Mouse (Mus musculus): ENCODE measurements at regions not wholly inside any gene's neighbourhood (a gene's known extent, or its start where the extent isn't known, plus 50 kb on each side); places are given as distances from the start of the nearest gene placed in this dataset.

- 68% methylated on average over 9 of the region's 9 CpGs for WGBS (ENCODE audit: insufficient replicate concordance)
- H3K36me3 ChIP-seq (ENCODE audit: control insufficient read depth, insufficient read depth) = no peaks in the 10 kb centered on the region
These were observed 124.6 kb upstream of the Sesn3 start for GRCm38 (mm10) chr9:14150288-14150687.

DNA sequence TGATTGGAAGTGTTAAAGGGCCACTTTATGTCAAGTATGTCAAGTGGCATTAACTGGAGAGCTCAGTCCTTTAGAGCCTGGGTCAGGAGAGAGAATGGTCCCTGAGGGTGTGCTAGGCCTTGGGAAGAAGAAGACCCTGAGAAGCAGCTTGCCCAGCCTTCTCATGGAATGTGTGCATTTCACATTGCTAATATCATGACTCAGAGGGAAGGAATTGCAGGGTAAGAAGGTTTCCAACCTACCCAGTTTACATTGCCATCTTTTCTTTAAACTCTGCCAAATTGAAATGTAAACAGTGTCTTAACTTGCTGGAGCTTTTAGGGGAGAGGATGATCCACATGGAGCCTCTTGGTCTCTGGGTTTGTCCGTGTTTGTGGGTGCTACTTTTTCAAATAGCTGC is 117.9 kb upstream of the Sesn3 start:
- H3K27ac ChIP-seq (ENCODE audit: low read length) = no peak overlapping the region
- H3K4me3 ChIP-seq (ENCODE audit: low read depth, low read length) = no peak overlapping the region
- no peak for ATAC-seq (ENCODE audit: low read depth)
- no peaks in the 10 kb centered on the region for H3K9me3 ChIP-seq (replicated peaks; ENCODE audit: control insufficient read depth, low read length)
- H3K9ac ChIP-seq (ENCODE audit: low read depth, low read length) = no peak overlapping the region
- H3K4me1 ChIP-seq (ENCODE audit: control insufficient read depth, low read depth, low read length) = no peaks in the 10 kb centered on the region
- 27% methylated on average over 1 of the region's 1 CpGs for WGBS (ENCODE audit: insufficient replicate concordance)
- H3K27me3 ChIP-seq (ENCODE audit: control insufficient read depth, insufficient read depth, low read depth, low read length) = no peaks in the 10 kb centered on the region
- no peak overlapping the region for H3K4me2 ChIP-seq (ENCODE audit: low read depth, low read length)
- no peaks in the 10 kb centered on the region for H3K36me3 ChIP-seq (ENCODE audit: control insufficient read depth, insufficient read depth)

More at GRCm38 (mm10) chr9:14150288-14150687, 124.6 kb upstream of the Sesn3 start:
- Histone ChIP-seq H3K27ac (ENCODE audit: low read length) (no peak overlapping the region), H3K4me3 (ENCODE audit: low read depth, low read length) (no peak overlapping the region), H3K9me3 (replicated peaks; ENCODE audit: control insufficient read depth, low read length) (no peaks in the 10 kb centered on the region), H3K27me3 (ENCODE audit: control insufficient read depth, insufficient read depth, low read depth, low read length) (no peaks in the 10 kb centered on the region), H3K4me2 (ENCODE audit: low read depth, low read length) (no peak overlapping the region), H3K9ac (ENCODE audit: low read depth, low read length) (no peak overlapping the region), H3K4me1 (ENCODE audit: control insufficient read depth, low read depth, low read length) (no peaks in the 10 kb centered on the region)
- ATAC-seq (ENCODE audit: low read depth) = no peak

- Histone ChIP-seq H3K9ac (ENCODE audit: low read depth, low read length) (no peak overlapping the region), H3K36me3 (ENCODE audit: control insufficient read depth, insufficient read depth) (no peaks in the 10 kb centered on the region)
These were observed 116.6 kb upstream of the Sesn3 start for GRCm38 (mm10) chr9:14158096-14158837.

GRCm38 (mm10) chr9:14160207-14160606 is 114.7 kb upstream of the Sesn3 start:
- ATAC-seq (ENCODE audit: low read depth) = no peak
- no peaks in the 10 kb centered on the region for H3K9me3 ChIP-seq (replicated peaks; ENCODE audit: control insufficient read depth, low read length)

More at GRCm38 (mm10) chr9:14158096-14158837, 116.6 kb upstream of the Sesn3 start:
- H3K27me3 ChIP-seq (ENCODE audit: control insufficient read depth, insufficient read depth, low read depth, low read length) = no peaks in the 10 kb centered on the region
- no peaks in the 10 kb centered on the region for H3K9me3 ChIP-seq (replicated peaks; ENCODE audit: control insufficient read depth, low read length)
- no peak overlapping the region for H3K27ac ChIP-seq (ENCODE audit: low read length)
- no peak for ATAC-seq (ENCODE audit: low read depth)
- H3K4me3 ChIP-seq (ENCODE audit: low read depth, low read length) = no peak overlapping the region
- 48% methylated on average over 9 of the region's 9 CpGs for WGBS (ENCODE audit: insufficient replicate concordance)
- no peaks in the 10 kb centered on the region for H3K4me1 ChIP-seq (ENCODE audit: control insufficient read depth, low read depth, low read length)
- H3K4me2 ChIP-seq (ENCODE audit: low read depth, low read length) = no peak overlapping the region

DNA sequence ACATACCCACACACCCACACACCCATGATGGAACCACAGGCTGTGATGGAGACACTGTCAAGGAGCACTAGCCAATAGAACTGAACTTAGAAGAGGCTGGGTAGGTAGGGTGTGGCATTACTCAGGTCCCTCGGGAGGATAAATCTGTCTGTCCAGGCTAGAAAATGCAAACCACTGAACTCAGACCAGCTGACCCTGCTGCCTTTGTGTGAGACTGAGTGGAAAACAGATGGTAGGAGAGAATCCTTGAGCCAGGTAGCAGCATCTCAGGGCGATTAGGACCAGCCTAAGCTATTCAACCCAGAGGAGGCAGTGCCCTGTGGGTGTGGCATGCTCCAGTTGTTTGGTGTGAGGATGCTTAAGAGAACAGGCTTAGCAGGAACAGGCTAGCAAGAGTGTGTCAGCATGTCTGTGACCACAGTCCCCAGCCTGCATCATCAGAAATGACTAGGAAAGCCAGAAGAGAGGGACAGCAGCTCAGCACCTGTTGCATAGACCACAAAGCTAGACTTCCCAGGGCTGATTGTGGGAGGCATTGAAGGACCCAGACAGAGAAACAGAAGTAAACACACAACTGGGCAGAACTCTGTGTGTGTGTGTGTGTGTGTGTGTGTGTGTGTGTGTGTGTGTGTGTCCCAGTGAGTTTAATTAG is 103.2 kb upstream of the Sesn3 start:
- 38% methylated on average over 2 of the region's 2 CpGs for WGBS (ENCODE audit: insufficient replicate concordance)
- H3K27ac ChIP-seq (ENCODE audit: low read length) = no peak overlapping the region
- ATAC-seq (ENCODE audit: low read depth) = no peak
- H3K4me1 ChIP-seq (ENCODE audit: control insufficient read depth, low read depth, low read length) = no peaks in the 10 kb centered on the region; the same call in 1 of the 2 replicates
- H3K27me3 ChIP-seq (ENCODE audit: control insufficient read depth, insufficient read depth, low read depth, low read length) = no peaks in the 10 kb centered on the region
- H3K36me3 ChIP-seq (ENCODE audit: control insufficient read depth, insufficient read depth) = no peaks in the 10 kb centered on the region
- no peak overlapping the region for H3K4me3 ChIP-seq (ENCODE audit: low read depth, low read length)
- no peak overlapping the region for H3K4me2 ChIP-seq (ENCODE audit: low read depth, low read length)
- H3K9ac ChIP-seq (ENCODE audit: low read depth, low read length) = no peak overlapping the region
- no peaks in the 10 kb centered on the region for H3K9me3 ChIP-seq (replicated peaks; ENCODE audit: control insufficient read depth, low read length)

More at GRCm38 (mm10) chr9:14160207-14160606, 114.7 kb upstream of the Sesn3 start:
- 52% methylated on average over 1 of the region's 1 CpGs for WGBS (ENCODE audit: insufficient replicate concordance)
- Histone ChIP-seq H3K9ac (ENCODE audit: low read depth, low read length) (no peak overlapping the region), H3K4me1 (ENCODE audit: control insufficient read depth, low read depth, low read length) (no peaks in the 10 kb centered on the region), H3K4me2 (ENCODE audit: low read depth, low read length) (no peak overlapping the region), H3K27me3 (ENCODE audit: control insufficient read depth, insufficient read depth, low read depth, low read length) (no peaks in the 10 kb centered on the region), H3K27ac (ENCODE audit: low read length) (no peak overlapping the region), H3K4me3 (ENCODE audit: low read depth, low read length) (no peak overlapping the region), H3K36me3 (ENCODE audit: control insufficient read depth, insufficient read depth) (no peaks in the 10 kb centered on the region)

DNA sequence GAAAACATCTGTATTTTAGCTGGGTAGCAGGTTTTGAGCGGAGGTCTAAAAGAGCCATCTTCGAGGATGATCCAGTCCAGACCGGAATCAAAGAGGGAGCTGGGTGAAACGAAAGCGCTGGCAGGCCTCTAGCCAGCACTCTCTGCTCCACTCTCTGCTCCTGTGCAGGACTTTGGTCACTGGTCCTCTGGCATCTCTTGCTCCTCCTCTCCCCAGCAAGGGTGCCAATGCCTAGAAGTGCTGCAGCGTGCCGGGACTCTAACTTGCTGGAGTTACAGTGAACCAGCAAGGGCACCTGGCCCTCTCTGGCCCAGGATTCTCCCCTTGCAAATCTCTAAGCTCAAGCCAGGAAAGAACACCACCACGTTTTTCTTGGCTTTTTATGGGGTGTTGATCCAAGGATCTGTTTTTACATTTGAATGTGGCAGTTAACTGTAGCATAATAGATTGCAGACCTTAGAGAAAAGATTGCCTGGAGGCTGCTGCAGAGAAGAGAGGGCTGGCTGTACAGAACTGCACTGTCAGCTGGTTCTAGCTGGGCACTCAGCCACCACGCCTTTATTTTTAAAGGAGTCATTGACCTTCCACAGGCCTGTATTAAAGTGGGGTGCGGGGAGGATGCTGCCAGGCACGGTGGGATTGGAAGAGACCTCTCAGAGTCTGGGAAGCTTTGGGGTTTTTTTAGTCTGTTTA is 101.1 kb upstream of the Sesn3 start:
- no peaks in the 10 kb centered on the region for H3K9me3 ChIP-seq (replicated peaks; ENCODE audit: control insufficient read depth, low read length)
- no peaks in the 10 kb centered on the region for H3K36me3 ChIP-seq (ENCODE audit: control insufficient read depth, insufficient read depth)
- 33% methylated on average over 11 of the region's 11 CpGs for WGBS (ENCODE audit: insufficient replicate concordance)
- no peak overlapping the region for H3K4me2 ChIP-seq (ENCODE audit: low read depth, low read length)
- no peaks in the 10 kb centered on the region; the same call in 1 of the 2 replicates for H3K4me1 ChIP-seq (ENCODE audit: control insufficient read depth, low read depth, low read length)
- H3K27ac ChIP-seq (ENCODE audit: low read length) = no peak overlapping the region
- no peaks in the 10 kb centered on the region for H3K27me3 ChIP-seq (ENCODE audit: control insufficient read depth, insufficient read depth, low read depth, low read length)
- H3K9ac ChIP-seq (ENCODE audit: low read depth, low read length) = no peak overlapping the region
- no peak overlapping the region for H3K4me3 ChIP-seq (ENCODE audit: low read depth, low read length)
- ATAC-seq (ENCODE audit: low read depth) = no peak

GRCm38 (mm10) chr9:14174324-14175040 is 100.4 kb upstream of the Sesn3 start:
- H3K27ac ChIP-seq (ENCODE audit: low read length) = no peak overlapping the region
- H3K4me1 ChIP-seq (ENCODE audit: control insufficient read depth, low read depth, low read length) = no peaks in the 10 kb centered on the region; the same call in 1 of the 2 replicates
- no peaks in the 10 kb centered on the region for H3K9me3 ChIP-seq (replicated peaks; ENCODE audit: control insufficient read depth, low read length)
- H3K4me3 ChIP-seq (ENCODE audit: low read depth, low read length) = no peak overlapping the region
- no peak for ATAC-seq (ENCODE audit: low read depth)
- H3K36me3 ChIP-seq (ENCODE audit: control insufficient read depth, insufficient read depth) = no peaks in the 10 kb centered on the region
- WGBS (ENCODE audit: insufficient replicate concordance) = 69% methylated on average over 3 of the region's 3 CpGs
- H3K9ac ChIP-seq (ENCODE audit: low read depth, low read length) = no peak overlapping the region
- no peak overlapping the region for H3K4me2 ChIP-seq (ENCODE audit: low read depth, low read length)
- no peaks in the 10 kb centered on the region for H3K27me3 ChIP-seq (ENCODE audit: control insufficient read depth, insufficient read depth, low read depth, low read length)

GRCm38 (mm10) chr9:14175041-14175881 is 99.6 kb upstream of the Sesn3 start:
- no peaks in the 10 kb centered on the region; the same call in 1 of the 2 replicates for H3K4me1 ChIP-seq (ENCODE audit: control insufficient read depth, low read depth, low read length)
- ATAC-seq (ENCODE audit: low read depth) = peak; percentile 41; the same call in 1 of the 2 replicates
- WGBS (ENCODE audit: insufficient replicate concordance) = 38% methylated on average over 11 of the region's 11 CpGs
- no peak overlapping the region for H3K9ac ChIP-seq (ENCODE audit: low read depth, low read length)
- no peak overlapping the region for H3K4me2 ChIP-seq (ENCODE audit: low read depth, low read length)
- no peaks in the 10 kb centered on the region for H3K27me3 ChIP-seq (ENCODE audit: control insufficient read depth, insufficient read depth, low read depth, low read length)
- no peaks in the 10 kb centered on the region for H3K9me3 ChIP-seq (replicated peaks; ENCODE audit: control insufficient read depth, low read length)
- no peak overlapping the region for H3K27ac ChIP-seq (ENCODE audit: low read length)
- H3K36me3 ChIP-seq (ENCODE audit: control insufficient read depth, insufficient read depth) = no peaks in the 10 kb centered on the region
- no peak overlapping the region for H3K4me3 ChIP-seq (ENCODE audit: low read depth, low read length)
